Mouse (Mus musculus) ES-E14 (cell line): ENCODE results near the gene Nrarp.

Experiments
- CHD2 ChIP-seq: IDR thresholded peaks from 2 replicates; pipeline ENCODE4 v1.6.1; 2014; ENCODE audit warnings: mild to moderate bottlenecking, low read depth, low read length, inconsistent platforms
- HCFC1 ChIP-seq: IDR thresholded peaks from 2 replicates; pipeline ENCODE4 v1.6.1; 2012; ENCODE audit warnings: low read length, inconsistent platforms, borderline replicate concordance; ENCODE audit not compliant: insufficient read depth
- ZC3H11A ChIP-seq: IDR thresholded peaks from 2 replicates; pipeline ENCODE4 v1.6.1; 2012; ENCODE audit warnings: low read depth, mild to moderate bottlenecking, inconsistent platforms, low read length, borderline replicate concordance
- ZNF384 ChIP-seq: IDR thresholded peaks from 2 replicates; pipeline ENCODE4 v1.6.1; 2012; ENCODE audit warnings: low read depth, low read length, inconsistent platforms

DNA sequence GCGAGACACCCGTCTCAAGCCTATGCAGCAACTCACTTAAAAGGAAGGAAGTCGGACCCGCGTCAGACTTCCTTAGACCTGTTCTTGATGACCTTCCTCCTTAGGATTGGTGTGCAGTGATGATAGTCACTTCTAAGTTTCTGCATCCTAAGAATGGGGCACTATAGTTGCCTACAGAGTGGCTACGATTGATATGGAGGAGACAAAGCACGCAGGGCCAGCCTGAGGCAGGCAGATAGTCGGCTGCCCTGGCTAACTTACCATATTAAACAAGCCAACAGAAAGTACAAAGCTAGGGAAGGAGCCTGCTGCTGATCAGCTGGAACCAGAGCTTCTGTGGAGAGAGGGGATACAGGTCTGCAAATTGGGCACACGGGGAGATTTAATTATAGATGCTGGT, 49.0 kb upstream of the Nrarp start:
- TF ChIP-seq CHD2 (no peak), HCFC1 (no peak), ZC3H11A (no peak), ZNF384 (no peak)
